Mouse (Mus musculus) R1 (cell line): ENCODE measurements around the gene R3hdm2.

Experiments used
- DNase-seq: peaks from one replicate; pipeline ENCODE4 v3.0.0-alpha.2; 2018; ENCODE audit warnings: low read depth, low spot score

R3hdm2 gene

GRCm38 (mm10) chr10:127491128-127491512, 111.0 kb downstream of the R3hdm2 start:
- no peak for DNase-seq

DNA sequence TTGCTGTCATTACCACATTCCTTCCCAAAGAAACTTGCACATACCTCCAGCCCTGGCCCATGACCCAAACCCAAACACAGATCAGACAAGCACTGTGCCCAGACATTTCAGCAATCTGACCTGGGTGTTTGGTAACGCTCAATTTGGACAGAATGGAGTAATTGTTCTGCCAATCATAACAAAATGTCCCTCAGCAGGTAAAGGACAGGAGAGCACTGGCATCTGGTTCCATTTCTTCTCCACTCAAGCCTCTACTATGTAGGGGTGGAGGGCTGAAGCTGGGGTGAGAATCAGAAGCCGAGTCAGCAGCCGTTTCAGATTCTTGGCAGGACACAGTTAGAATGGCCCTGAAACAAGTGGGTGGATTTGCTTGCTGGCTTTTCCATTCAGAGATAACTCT, 112.0 kb downstream of the R3hdm2 start:
- no peak for DNase-seq

GRCm38 (mm10) chr10:127496156-127496555, 116.0 kb downstream of the R3hdm2 start:
- DNase-seq, result no peak

- DNase-seq, result no peak
Measured at GRCm38 (mm10) chr10:127499516-127499915, 119.4 kb downstream of the R3hdm2 start.

GRCm38 (mm10) chr10:127500042-127500441, 119.9 kb downstream of the R3hdm2 start:
- DNase-seq, result no peak

- DNase-seq, result no peak
Measured at GRCm38 (mm10) chr10:127500894-127501893, 121.1 kb downstream of the R3hdm2 start, which contains the start of gene Stac3. Gene Stac3, plus strand, starts transcription at chr10:127501686.

DNA sequence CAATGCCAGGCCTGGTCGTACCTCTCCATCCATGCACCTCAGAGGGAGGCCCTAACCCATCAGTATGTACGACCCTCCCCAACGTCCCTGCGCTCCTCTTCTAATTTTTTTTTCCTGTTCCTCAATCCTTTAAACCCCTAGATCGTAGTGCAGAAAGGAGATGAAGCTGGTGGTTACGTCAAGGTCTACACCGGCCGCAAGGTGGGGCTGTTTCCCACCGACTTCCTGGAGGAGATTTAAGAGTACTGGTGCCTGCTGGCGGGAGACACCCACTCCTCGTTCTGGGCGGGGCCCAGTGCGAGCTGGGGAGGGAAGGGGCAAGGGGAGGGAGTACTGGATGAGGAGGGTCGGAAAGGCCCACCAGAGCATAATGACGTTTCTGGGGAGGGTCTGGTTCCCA, 128.1 kb downstream of the R3hdm2 start:
- peak; percentile 93 for DNase-seq

- peak; percentile 98 for DNase-seq
Measured at GRCm38 (mm10) chr10:127509051-127509836, 129.1 kb downstream of the R3hdm2 start.

- DNase-seq, result no peak
Measured at GRCm38 (mm10) chr10:127509837-127510701, 129.9 kb downstream of the R3hdm2 start.

GRCm38 (mm10) chr10:127510895-127511617, 130.9 kb downstream of the R3hdm2 start:
- no peak for DNase-seq

DNA sequence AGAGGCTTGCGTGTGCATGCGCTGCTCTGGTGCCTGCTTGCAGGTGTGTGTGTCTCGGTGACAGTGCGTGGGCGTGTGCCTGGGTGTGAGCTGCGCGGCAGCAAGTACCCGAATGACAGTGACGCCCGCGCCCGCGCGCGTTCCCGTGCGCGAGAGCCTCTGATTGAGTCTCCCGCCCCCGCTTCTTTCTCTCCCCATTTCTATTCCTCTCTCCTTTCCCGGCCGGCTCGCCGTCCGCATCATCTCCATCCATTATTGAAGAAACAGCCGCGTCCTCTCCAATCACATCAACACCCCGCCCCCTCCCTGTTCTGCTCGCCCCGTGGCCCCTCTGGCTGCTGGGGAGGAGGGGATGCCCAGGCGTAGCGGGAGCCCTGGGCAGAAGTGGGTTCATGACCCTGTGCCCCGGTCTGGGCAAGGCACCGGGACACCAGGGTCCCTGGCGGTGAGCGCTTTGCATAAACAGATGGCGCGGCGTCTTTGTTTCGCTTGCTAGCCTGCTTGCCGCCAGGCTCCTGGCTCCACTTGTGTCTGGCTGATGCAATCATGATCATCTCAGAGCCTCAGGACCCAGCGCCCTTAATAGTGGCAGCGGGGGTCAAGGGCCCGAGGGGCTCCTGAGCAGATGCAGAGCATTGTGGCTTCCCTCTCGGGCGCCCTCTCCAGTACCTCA, 131.6 kb downstream of the R3hdm2 start:
- peak; percentile 55 for DNase-seq

GRCm38 (mm10) chr10:127512307-127512666, 132.2 kb downstream of the R3hdm2 start:
- no peak for DNase-seq

DNA sequence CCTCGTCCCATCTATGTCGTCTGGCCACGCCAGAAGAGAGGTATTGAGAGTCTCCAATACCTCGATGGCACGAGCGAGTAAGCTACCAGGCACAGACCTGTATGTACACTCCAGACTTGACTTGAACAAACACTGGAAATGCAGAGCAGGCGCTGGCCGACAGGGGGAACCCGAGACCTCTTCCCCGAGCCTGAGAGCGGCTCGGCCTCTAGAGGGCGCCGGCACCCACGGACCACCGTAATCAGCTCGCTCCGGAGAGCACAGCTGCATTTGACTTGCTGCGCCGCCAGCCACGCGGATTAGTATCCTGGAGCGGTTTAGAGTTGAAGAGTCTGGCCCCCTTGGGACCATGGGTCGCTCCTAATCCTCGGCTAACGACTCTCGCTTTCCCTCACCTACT, 132.7 kb downstream of the R3hdm2 start:
- peak; percentile 90 for DNase-seq

DNA sequence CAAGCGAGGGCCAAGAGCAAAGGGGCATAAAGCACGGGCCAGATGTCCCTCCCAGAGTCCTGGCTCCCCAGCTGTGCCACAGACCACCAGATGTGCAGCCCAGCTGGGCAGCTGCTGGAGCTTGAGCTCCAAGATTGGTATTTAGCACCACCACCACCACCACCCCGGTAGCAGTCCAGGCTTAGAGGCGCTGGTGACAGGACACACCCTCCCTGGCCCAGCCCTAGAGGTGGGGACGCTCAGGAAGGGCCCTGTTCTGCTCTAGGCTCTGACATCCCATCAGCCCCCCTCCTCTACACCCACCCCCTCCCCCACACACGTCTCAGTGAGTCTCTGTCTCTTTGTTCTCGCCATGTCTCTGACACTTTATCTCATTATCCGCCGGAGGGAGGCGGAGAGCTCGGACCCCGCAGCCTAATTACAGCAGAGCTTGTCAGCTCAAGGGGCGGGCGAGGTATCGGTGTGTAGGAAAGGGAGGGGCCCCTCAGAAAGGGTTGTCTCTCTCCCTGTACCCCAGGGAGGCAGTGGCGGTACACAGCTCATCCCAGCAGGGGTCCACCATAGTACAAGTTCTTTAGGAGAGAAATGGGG, 133.5 kb downstream of the R3hdm2 start:
- no peak for DNase-seq

GRCm38 (mm10) chr10:127514111-127514698, 134.1 kb downstream of the R3hdm2 start:
- DNase-seq, result no peak

GRCm38 (mm10) chr10:127514764-127515163, 134.6 kb downstream of the R3hdm2 start, which contains the start of gene Ndufa4l2:
Gene Ndufa4l2, plus strand, starts transcription at chr10:127514967.
- peak; percentile 40 for DNase-seq

DNA sequence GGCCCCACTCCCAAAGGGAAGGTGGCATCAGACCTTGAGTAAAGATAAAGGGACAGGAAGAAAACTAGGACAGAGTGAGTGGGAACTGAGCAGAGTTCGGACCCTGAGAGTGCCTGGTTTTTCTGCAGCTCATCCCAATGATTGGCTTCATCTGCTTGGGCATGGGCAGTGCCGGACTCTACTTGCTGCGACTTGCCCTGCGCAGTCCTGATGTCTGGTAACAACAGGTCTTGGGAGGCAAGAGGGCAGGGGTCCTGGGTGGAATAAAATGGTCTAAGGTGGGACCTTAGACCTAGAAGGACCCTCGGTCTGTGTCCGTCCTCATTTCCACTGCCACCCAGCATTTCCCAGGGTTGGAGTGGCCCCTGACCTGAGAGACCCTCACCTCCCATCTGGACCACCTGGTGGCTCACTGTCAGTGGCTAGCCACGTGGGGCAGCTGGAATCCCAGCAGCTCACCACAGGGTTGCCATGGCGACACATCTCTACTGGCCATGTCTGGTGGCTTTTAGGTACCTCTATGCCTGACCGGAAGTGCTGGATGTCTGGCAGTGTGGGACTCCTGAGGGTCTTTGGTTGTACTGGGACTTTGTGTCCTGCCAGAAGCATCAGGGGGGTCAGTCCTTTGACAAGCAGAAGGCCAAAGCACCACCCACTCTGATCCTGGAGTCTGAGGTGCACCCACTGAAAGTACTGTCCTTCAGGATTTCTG, 135.3 kb downstream of the R3hdm2 start:
- no peak for DNase-seq

DNA sequence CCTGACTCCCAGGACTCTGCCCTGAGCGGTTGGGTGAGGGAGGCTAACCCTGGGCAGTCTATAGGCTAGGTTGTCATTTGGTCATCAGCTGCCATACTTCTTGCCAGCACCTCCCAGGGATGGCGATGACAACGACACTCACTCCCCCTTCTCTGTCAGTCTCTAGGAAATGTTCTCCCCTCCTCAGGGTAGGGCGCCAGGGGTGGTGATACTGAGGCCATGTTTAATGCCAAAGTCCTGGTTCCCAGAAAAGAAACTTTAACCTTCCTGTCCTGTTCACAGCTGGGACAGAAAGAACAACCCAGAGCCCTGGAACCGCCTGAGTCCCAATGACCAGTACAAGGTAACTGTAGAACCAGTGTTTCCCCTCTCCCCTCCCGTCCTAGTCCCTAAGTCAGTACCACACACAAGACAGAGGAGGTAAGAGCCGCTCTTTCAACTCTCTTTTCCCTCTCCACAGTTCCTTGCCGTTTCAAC, 135.9 kb downstream of the R3hdm2 start:
- no peak for DNase-seq
